Mouse (Mus musculus) limb, embryonic 13.5 days (tissue): ENCODE data around the gene Gm281. TPM values are rescaled to one million over a fixed set of nuclear protein-coding genes. Genes with fewer than 3 reads are reported as not detected.
A peak's percentile ranks its signal among the peaks of the same experiment; 100 is the strongest.

ENCODE experiments used
- ATAC-seq: fragments of 200-750 bp; cut with Nextera tagmentation; 2 replicates; pipeline ENCODE4 v1.8.0; 2017; ENCODE audit warnings: low read depth, moderate number of reproducible peaks, moderate TSS enrichment; ENCODE audit not compliant: low FRiP score
- H3K27ac ChIP-seq: fragments of 300-500 bp; sonication (generic); 2 replicates; pipeline ENCODE4 v1.5.1; 2015; ENCODE audit warnings: inconsistent platforms, mild to moderate bottlenecking, moderate library complexity
- H3K27me3 ChIP-seq: fragments of 300-500 bp; sonication (generic); 2 replicates; pipeline ENCODE4 v1.6.1; 2015; ENCODE audit warnings: mild to moderate bottlenecking, inconsistent platforms
- H3K36me3 ChIP-seq: fragments of 300-500 bp; sonication (generic); 2 replicates; pipeline ENCODE4 v1.6.1; 2015; ENCODE audit warnings: inconsistent platforms, mild to moderate bottlenecking, moderate library complexity
- H3K4me1 ChIP-seq: fragments of 300-500 bp; sonication (generic); 2 replicates; pipeline ENCODE4 v1.6.1; 2015; ENCODE audit warnings: inconsistent platforms
- H3K4me2 ChIP-seq: fragments of 300-500 bp; sonication (generic); replicated peaks from 2 replicates; pipeline ENCODE4 v1.6.1; 2015; ENCODE audit warnings: inconsistent platforms, mild to moderate bottlenecking, moderate library complexity
- H3K4me3 ChIP-seq: fragments of 300-500 bp; sonication (generic); 2 replicates; pipeline ENCODE4 v1.5.1; 2015; ENCODE audit warnings: moderate library complexity, mild to moderate bottlenecking, inconsistent platforms
- H3K9ac ChIP-seq: fragments of 300-500 bp; sonication (generic); 2 replicates; pipeline ENCODE4 v1.6.1; 2015; ENCODE audit warnings: mild to moderate bottlenecking, inconsistent platforms
- H3K9me3 ChIP-seq: fragments of 300-500 bp; sonication (generic); 2 replicates; pipeline ENCODE4 v1.6.1; 2016; ENCODE audit warnings: inconsistent platforms
- WGBS: fragments of 180-500 bp; shearing (Covaris S2); methylation state at CpG from one replicate; pipeline ENCODE4 v1.1.7; 2015; 5-methylcytosine and 5-hydroxymethylcytosine counted together
- microRNA-seq: library from miRNA; unstranded; fragments of <30 nt; microRNA quantifications from one replicate; pipeline ENCODE4, GENCODE M21; 2016
- polyA plus RNA-seq: library from polyadenylated mRNA; unstranded; fragments of >200 nt; fragmentation: Nextera tagmentation; extraction: Ambion mirVana; gene quantifications from 2 replicates; pipeline ENCODE4 v1.2.1, GENCODE M21; 2015

The Gm281 gene
- polyA plus RNA-seq, 1 experiment from 2014 or later: not detected

GRCm38 (mm10) chr14:13790446-13790845 is 123.8 kb downstream of the Gm281 start:
- no peak for ATAC-seq
- Histone ChIP-seq H3K4me3 (no peak overlapping the region), H3K4me2 (no peak overlapping the region), H3K4me1 (no peaks in the 10 kb centered on the region), H3K27me3 (no peaks in the 10 kb centered on the region), H3K36me3 (no peaks in the 10 kb centered on the region), H3K9ac (no peak overlapping the region), H3K27ac (no peak overlapping the region), H3K9me3 (no peaks in the 10 kb centered on the region)
- WGBS: 33% methylated on average over 1 of the region's 1 CpGs

DNA sequence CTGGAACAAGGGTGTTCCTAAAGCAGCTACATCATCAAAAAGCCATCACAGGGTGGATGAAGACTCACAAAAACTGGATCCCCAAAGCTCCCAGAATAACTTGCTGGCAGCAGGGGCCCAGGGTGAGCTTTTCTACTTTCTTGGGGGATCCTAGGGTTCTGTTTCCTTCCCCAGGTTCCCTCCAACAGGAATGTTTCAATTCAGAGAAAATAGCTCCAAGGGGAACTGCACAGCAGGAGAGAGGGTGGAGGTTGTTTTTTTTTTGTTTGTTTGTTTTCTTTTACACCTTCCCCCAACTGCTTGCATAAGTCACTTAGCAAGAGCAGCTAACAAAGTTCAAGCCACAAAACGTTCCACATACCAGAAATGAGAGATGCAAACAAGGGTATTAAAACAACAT is 124.3 kb downstream of the Gm281 start:
- WGBS: 14% methylated on average over 1 of the region's 1 CpGs
- no peaks in the 10 kb centered on the region for H3K9me3 ChIP-seq
- H3K4me1 ChIP-seq: no peaks in the 10 kb centered on the region
- no peak overlapping the region for H3K4me3 ChIP-seq
- no peaks in the 10 kb centered on the region for H3K27me3 ChIP-seq
- no peak overlapping the region for H3K4me2 ChIP-seq
- H3K27ac ChIP-seq: no peak overlapping the region
- ATAC-seq: no peak
- no peaks in the 10 kb centered on the region for H3K36me3 ChIP-seq
- no peak overlapping the region for H3K9ac ChIP-seq

DNA sequence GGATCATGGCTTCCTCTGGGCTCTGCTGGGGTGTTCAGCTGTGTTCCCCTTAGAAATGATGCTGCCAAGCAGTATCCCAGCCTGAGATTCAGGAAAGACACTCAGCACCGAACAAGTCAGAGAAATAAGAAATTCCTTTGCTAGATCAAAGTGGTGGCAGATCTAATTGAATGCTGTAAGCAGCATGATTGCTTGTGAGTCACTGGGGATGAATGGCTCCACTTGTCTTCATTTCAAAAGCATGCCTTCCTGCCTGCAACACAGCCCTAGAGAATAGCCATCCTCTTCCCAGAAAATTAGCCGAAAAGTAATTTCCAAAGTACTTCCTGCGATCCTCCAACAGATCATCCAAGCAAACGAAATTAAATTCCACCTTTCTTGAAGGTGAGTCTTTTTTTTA is 131.3 kb downstream of the Gm281 start:
- no peak for ATAC-seq
- Histone ChIP-seq H3K4me1 (no peaks in the 10 kb centered on the region), H3K27ac (no peak overlapping the region), H3K9me3 (no peaks in the 10 kb centered on the region), H3K27me3 (no peaks in the 10 kb centered on the region), H3K9ac (no peak overlapping the region), H3K36me3 (no peaks in the 10 kb centered on the region), H3K4me3 (no peak overlapping the region), H3K4me2 (no peak overlapping the region)
- 71% methylated on average over 4 of the region's 4 CpGs for WGBS

DNA sequence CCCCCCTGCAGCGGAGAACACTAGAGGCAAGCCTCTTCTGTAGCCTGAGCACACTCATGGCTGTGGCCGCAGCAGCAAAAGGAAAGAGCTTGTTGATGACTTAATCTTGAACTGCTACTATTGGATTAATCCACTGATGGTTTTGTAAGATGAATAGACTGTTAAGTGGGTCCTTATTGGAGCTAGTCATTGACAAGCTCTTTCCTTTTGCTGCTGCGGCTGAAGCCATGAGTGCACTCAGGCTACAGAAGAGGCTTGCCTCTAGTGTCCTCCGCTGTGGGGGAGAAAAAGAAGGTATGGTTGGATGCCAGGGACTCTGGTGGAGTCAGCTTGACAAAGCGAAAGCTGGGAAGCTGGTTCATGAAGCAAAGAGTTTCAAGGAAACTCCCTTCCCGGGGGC is 135.9 kb downstream of the Gm281 start:
- WGBS: 41% methylated on average over 6 of the region's 6 CpGs
- ATAC-seq: no peak
- Histone ChIP-seq H3K27ac (no peak overlapping the region), H3K4me2 (no peak overlapping the region), H3K9me3 (no peaks in the 10 kb centered on the region), H3K9ac (no peak overlapping the region), H3K4me3 (no peak overlapping the region), H3K27me3 (no peaks in the 10 kb centered on the region), H3K36me3 (no peaks in the 10 kb centered on the region), H3K4me1 (no peaks in the 10 kb centered on the region)

DNA sequence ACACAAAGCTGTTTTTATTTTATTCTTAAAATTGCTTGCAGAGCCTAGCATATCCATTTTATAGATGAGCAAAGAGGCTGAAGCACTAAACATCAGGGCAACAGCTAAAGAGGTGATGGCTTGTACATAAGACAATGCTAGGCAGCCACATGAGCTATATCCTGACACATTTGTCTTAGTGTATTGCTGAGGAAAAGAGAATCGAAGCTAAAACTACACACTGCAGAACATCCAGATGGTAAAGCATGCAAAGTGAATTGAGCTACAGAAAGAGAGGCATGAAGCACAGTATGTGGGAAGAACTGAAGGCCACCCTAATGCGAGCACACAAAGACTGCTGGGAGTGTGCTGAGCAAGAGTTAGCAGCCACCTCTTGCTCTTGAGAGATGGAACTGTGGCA is 143.1 kb downstream of the Gm281 start:
- Histone ChIP-seq H3K4me3 (no peak overlapping the region), H3K4me1 (peaks cover 13% of the 10 kb centered on the region), H3K9ac (no peak overlapping the region), H3K9me3 (no peaks in the 10 kb centered on the region), H3K27me3 (no peaks in the 10 kb centered on the region), H3K36me3 (no peaks in the 10 kb centered on the region), H3K4me2 (no peak overlapping the region), H3K27ac (no peak overlapping the region; the same call in 1 of the 2 replicates)
- 0 out of 2 replicates have a peak, but pooled peaks have one; percentile 19 for ATAC-seq
- 56% methylated on average over 2 of the region's 2 CpGs for WGBS

- Histone ChIP-seq H3K9ac (no peak overlapping the region), H3K27me3 (no peaks in the 10 kb centered on the region), H3K4me2 (no peak overlapping the region), H3K36me3 (no peaks in the 10 kb centered on the region), H3K9me3 (no peaks in the 10 kb centered on the region), H3K4me1 (peaks cover 13% of the 10 kb centered on the region), H3K4me3 (no peak overlapping the region), H3K27ac (no peak overlapping the region)
- peak; percentile 81 for ATAC-seq
- 5% methylated on average over 1 of the region's 1 CpGs for WGBS
Measured at GRCm38 (mm10) chr14:13770686-13771085, 143.6 kb downstream of the Gm281 start.

Small RNA genes lying within 50 kb of the gene (microRNA-seq; reads per million reads assigned to microRNA genes)
- not detected for gene Gm27506

Other genes starting within 250 kb of the Gm281 start
- not detected in 2 replicates for gene Sntn, start 243.6 kb downstream of the Gm281 start, polyA plus RNA-seq
- 4.4 and 5.2 TPM in 2 replicates for gene Atxn7, start 47.0 kb upstream of the Gm281 start, polyA plus RNA-seq
- 213 and 222 TPM in 2 replicates for gene Thoc7, start 47.4 kb upstream of the Gm281 start, polyA plus RNA-seq
- gene Psmd6, start 206.5 kb upstream of the Gm281 start, polyA plus RNA-seq: 259 TPM in 2 replicates